Mouse (Mus musculus) liver, adult 2 months (tissue): ENCODE data around the gene Abcc8.

Source experiments
- CTCF ChIP-seq: fragments of 200-500 bp; IDR thresholded peaks from 2 replicates; pipeline ENCODE4 v1.5.1; 2011; ENCODE audit warnings: low read depth, low read length, control low read depth
- POLR2A ChIP-seq: fragments of 200-500 bp; IDR thresholded peaks from 2 replicates; pipeline ENCODE4 v1.6.1; 2011; ENCODE audit warnings: low read length, control low read depth; ENCODE audit not compliant: insufficient read depth; ENCODE audit errors: extremely low read depth

DNA sequence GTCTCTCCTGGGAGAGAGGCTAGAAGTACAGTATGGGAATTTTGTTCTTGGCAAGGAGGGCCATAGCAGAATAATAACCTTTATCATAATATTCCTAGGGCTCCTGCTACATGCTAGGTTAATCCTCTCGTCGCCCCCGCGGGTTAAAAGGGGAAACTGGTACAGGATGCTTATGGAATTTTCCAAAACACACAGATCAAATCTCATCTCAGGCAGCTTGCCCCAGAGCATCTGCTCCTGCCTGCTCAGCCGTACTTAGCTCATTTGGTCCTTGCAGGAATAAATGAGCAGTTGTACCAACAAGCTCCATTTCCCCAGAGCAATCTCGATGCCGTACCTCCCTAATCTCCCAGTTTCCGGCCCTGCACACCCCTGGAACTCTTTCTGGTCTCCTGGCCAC lies 48.0 kb downstream of the Abcc8 start:
- TF ChIP-seq POLR2A (no peak), CTCF (no peak)
